Mouse (Mus musculus): ENCODE results near the gene Prkaca.

Gene Prkaca

GRCm38 (mm10) chr8:84039050-84039449, 66.3 kb downstream of the Prkaca start:
- DNase-seq: peak; percentile 89 to 93

GRCm38 (mm10) chr8:84042066-84042947, 69.5 kb downstream of the Prkaca start, which contains the start of gene Il27ra:
Gene Il27ra (minus strand): TSS chr8:84042589.
- peak; percentile 67 to 68 for DNase-seq

- peak; percentile 84 to 89 for DNase-seq
Observed at GRCm38 (mm10) chr8:84042948-84043342, 70.2 kb downstream of the Prkaca start.

GRCm38 (mm10) chr8:84044103-84044502, 71.3 kb downstream of the Prkaca start:
- peak in 1 of 2 experiments; percentile 21 for DNase-seq

- DNase-seq: no peak
Observed at GRCm38 (mm10) chr8:84044900-84045299, 72.1 kb downstream of the Prkaca start, which contains the start of gene Rln3. Gene Rln3 (minus strand): TSS chr8:84045000.

Measured in cerebellum, postnatal 10 days (tissue).